Mouse (Mus musculus): Measurements from ENCODE around the gene Tead1. TPM values are rescaled to one million over a fixed set of nuclear protein-coding genes. Genes with fewer than 3 reads are reported as not detected.

Gene Tead1
- polyA plus RNA-seq, 1 experiment: 4.4 TPM

DNA sequence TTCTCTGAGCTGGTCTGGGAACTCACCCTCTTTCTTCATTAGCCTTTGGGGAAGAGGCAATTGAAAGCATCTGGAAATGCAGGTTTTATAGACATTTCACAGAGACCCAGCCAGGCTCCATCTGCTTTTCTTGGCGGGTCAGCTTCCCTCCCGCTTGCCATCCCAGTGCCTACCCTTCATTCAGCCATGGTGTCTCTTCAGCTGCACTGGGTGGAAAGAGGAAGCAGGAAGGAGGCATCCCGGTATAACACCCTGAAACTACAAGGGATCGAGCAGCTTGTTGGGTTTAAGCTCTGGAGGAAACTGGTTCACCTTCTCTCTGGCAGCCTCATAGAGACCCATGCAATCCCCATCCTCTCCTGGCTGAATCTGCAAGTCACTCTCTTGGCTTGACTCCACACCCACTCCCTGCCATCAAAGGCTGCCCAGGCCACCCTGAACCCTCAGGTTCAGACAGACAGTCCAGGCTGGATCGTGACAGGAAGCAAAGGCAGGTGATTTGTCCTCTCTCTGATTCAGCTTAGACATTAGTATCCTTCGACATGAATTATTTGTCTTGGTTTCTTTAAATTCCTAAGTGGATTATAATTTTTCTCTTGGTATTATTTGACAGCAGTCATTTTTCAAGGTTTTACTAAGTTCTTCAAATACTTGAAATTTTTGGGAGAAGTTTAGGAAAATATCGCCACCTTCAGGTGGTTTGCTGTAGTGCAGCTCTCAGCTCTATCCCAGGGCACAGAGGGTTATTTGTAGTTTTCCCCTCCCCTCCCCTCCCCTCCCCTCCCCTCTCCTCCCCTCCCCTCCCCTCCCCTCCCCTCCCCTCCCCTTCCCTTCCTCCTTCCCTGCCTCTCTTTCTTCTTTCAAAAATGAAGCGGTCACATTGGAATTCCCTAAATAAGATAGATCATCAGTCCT is 189.7 kb downstream of the Tead1 start:
- Histone ChIP-seq H3K4me3 (ENCODE audit: control insufficient read depth, insufficient read depth, low read length) (no peak overlapping the region), H3K4me1 (replicated peaks; ENCODE audit: control insufficient read depth, insufficient read depth, low read length) (no peaks in the 10 kb centered on the region), H3K27me3 (ENCODE audit: control insufficient read depth, insufficient read depth, low read length) (no peaks in the 10 kb centered on the region), H3K36me3 (ENCODE audit: control insufficient read depth, insufficient read depth, low read length) (no peaks in the 10 kb centered on the region), H3K27ac (ENCODE audit: control insufficient read depth, insufficient read depth, low read length) (no peak overlapping the region)
- peak; percentile 17; the same call in 1 of the 2 replicates for TF ChIP-seq CTCF (IDR thresholded peaks at IDR 0.05; ENCODE audit: borderline replicate concordance, control insufficient read depth, extremely low read depth, insufficient read depth, low read length, poor library complexity)
- no peak for TF ChIP-seq POLR2A (IDR thresholded peaks at IDR 0.05; ENCODE audit: control insufficient read depth, extremely low read depth, insufficient read depth, low read length, poor library complexity)
- DNase-seq: peak; percentile 10
- 49% methylated on average over 7 of the region's 8 CpGs for WGBS

DNA sequence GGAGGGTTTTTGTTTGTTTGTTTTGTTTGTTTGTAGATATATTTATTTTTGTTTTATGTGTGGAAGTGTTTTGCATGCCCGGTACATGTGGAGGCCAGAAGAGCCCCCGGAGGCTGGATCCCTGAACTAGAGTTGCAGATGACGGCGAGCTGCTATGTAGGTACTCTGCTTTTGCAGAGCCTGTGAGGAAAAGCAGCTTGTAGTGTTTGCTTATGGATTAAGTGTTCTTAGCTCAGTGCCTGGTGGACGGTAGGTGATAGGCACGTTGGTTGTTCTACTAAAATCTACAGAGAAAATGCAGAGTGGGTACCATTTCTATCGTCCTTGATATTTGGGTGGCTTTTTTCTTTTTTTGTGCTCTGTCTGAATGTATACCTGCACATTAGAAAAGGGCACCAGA is 192.6 kb downstream of the Tead1 start:
- TF ChIP-seq POLR2A (IDR thresholded peaks at IDR 0.05; ENCODE audit: control insufficient read depth, extremely low read depth, insufficient read depth, low read length, poor library complexity) (no peak), CTCF (IDR thresholded peaks at IDR 0.05; ENCODE audit: borderline replicate concordance, control insufficient read depth, extremely low read depth, insufficient read depth, low read length, poor library complexity) (no peak)
- Histone ChIP-seq H3K36me3 (ENCODE audit: control insufficient read depth, insufficient read depth, low read length) (no peaks in the 10 kb centered on the region), H3K4me3 (ENCODE audit: control insufficient read depth, insufficient read depth, low read length) (no peak overlapping the region), H3K4me1 (replicated peaks; ENCODE audit: control insufficient read depth, insufficient read depth, low read length) (no peaks in the 10 kb centered on the region), H3K27me3 (ENCODE audit: control insufficient read depth, insufficient read depth, low read length) (no peaks in the 10 kb centered on the region), H3K27ac (ENCODE audit: control insufficient read depth, insufficient read depth, low read length) (no peak overlapping the region)
- no peak for DNase-seq
- 94% methylated on average over 7 of the region's 7 CpGs for WGBS

DNA sequence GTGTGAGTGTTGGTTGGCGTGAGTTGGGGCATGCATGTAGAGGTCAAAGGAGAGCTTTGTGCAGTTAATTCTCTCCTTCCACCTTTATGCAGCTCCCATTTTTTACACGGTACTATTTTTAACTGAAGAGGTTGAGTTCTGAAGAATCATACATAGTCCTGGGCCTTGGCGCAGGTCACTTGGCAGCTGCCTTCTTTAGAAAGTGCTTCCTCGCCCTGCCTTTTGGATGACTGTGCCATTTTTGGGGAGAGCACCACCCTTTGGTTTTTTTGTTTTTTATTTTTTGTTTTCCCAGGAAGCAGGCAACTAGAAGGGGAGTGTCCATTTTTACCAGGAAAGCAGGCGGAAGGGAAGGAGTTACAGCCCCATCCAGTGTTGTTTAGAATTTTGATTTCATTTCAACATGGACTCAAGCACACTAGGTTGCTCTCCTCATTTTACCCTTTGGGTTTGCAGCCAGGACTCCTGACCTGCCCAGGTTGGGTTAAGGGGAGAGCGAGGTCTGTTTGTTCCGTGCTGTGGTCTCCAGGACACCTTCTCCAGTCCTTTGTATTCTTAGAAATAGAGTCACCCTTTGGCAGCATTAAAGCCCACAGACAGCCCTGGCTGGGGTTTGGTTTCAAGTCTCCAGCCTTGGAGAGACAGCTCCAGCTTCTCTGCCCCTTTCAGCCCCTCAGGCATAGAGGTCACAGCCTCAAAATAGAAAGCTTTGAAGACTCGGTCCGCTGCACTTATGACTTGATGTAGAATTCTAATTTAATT is 193.5 kb downstream of the Tead1 start:
- no peak for TF ChIP-seq CTCF (IDR thresholded peaks at IDR 0.05; ENCODE audit: borderline replicate concordance, control insufficient read depth, extremely low read depth, insufficient read depth, low read length, poor library complexity)
- no peak for TF ChIP-seq POLR2A (IDR thresholded peaks at IDR 0.05; ENCODE audit: control insufficient read depth, extremely low read depth, insufficient read depth, low read length, poor library complexity)
- H3K36me3 ChIP-seq (ENCODE audit: control insufficient read depth, insufficient read depth, low read length): no peaks in the 10 kb centered on the region
- no peak overlapping the region for H3K4me3 ChIP-seq (ENCODE audit: control insufficient read depth, insufficient read depth, low read length)
- WGBS: 86% methylated on average over 9 of the region's 9 CpGs
- H3K4me1 ChIP-seq (replicated peaks; ENCODE audit: control insufficient read depth, insufficient read depth, low read length): no peaks in the 10 kb centered on the region
- no peak overlapping the region for H3K27ac ChIP-seq (ENCODE audit: control insufficient read depth, insufficient read depth, low read length)
- no peaks in the 10 kb centered on the region for H3K27me3 ChIP-seq (ENCODE audit: control insufficient read depth, insufficient read depth, low read length)
- DNase-seq: no peak

DNA sequence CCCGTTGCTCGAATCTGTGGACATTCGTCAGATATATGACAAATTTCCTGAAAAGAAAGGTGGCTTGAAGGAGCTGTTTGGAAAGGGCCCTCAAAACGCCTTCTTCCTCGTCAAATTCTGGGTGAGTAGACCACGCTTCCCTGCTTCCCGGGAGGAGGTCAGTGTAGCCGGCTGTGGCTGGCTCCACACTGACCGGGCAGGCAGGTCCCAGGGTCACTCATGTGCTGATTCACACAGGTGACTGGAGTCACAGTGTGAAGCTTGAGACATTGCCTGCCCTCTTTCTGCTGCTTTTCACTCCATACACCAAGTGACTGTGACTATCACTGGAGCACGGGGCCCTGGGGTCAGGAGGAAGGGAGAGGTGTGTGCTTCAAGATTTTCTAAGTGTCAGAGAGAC is 197.0 kb downstream of the Tead1 start:
- no peak for TF ChIP-seq CTCF (IDR thresholded peaks at IDR 0.05; ENCODE audit: borderline replicate concordance, control insufficient read depth, extremely low read depth, insufficient read depth, low read length, poor library complexity)

DNA sequence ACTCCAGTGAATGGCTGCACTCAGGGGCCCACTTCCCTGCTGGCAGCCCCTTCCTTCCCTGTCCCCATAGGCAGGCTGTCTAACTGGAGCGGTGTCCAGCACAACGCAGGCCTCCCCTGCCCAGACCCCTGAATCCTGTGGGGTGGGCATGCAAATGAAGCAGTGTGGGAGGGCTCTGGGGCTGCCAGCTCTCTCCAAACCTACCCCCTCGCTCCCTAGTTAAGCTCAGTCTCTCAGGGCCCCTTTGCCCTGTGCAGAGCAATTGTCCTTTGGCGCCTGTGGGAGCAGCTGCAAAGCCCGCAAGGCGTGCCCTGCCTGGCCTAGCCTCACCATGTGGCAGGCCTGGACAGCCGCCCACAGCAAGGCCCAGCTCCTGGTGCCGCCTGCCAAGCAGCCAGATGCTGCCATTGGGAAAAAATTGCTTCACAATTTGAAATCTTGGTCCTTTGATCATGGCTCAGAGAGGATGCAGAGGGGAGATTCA is 204.7 kb downstream of the Tead1 start:
- Histone ChIP-seq H3K27ac (ENCODE audit: control insufficient read depth, insufficient read depth, low read length) (no peak overlapping the region), H3K27me3 (ENCODE audit: control insufficient read depth, insufficient read depth, low read length) (no peaks in the 10 kb centered on the region), H3K36me3 (ENCODE audit: control insufficient read depth, insufficient read depth, low read length) (no peaks in the 10 kb centered on the region), H3K4me1 (replicated peaks; ENCODE audit: control insufficient read depth, insufficient read depth, low read length) (no peaks in the 10 kb centered on the region), H3K4me3 (ENCODE audit: control insufficient read depth, insufficient read depth, low read length) (no peak overlapping the region)
- TF ChIP-seq CTCF (IDR thresholded peaks at IDR 0.05; ENCODE audit: borderline replicate concordance, control insufficient read depth, extremely low read depth, insufficient read depth, low read length, poor library complexity) (no peak), POLR2A (IDR thresholded peaks at IDR 0.05; ENCODE audit: control insufficient read depth, extremely low read depth, insufficient read depth, low read length, poor library complexity) (no peak)
- 76% methylated on average over 8 of the region's 8 CpGs for WGBS
- no peak for DNase-seq

More for the DNA sequence above, 197.0 kb downstream of the Tead1 start:
- no peak overlapping the region for H3K27ac ChIP-seq (ENCODE audit: control insufficient read depth, insufficient read depth, low read length)
- H3K36me3 ChIP-seq (ENCODE audit: control insufficient read depth, insufficient read depth, low read length): no peaks in the 10 kb centered on the region
- H3K4me1 ChIP-seq (replicated peaks; ENCODE audit: control insufficient read depth, insufficient read depth, low read length): no peaks in the 10 kb centered on the region
- no peak for DNase-seq
- no peak overlapping the region for H3K4me3 ChIP-seq (ENCODE audit: control insufficient read depth, insufficient read depth, low read length)
- 92% methylated on average over 10 of the region's 10 CpGs for WGBS
- H3K27me3 ChIP-seq (ENCODE audit: control insufficient read depth, insufficient read depth, low read length): no peaks in the 10 kb centered on the region

DNA sequence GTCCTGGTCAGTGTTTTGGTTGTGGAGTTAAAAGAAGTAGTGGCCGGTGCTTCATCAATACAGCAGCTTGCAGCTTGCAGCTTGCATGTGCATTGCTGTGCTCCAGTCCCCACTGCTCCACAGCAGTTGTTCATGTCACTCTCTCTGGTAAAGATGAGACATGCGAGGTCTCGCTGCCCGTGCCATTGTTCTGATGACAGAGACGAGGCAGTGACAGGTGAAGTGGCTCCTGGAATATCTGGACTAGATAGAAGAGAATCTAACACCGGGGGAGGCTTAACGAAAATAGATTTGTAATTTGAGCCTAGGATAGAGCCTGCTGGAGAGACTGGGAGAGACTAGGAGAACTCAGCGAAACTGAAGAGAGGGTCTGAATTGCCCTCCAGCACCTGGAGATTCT is 206.4 kb downstream of the Tead1 start:
- Histone ChIP-seq H3K36me3 (ENCODE audit: control insufficient read depth, insufficient read depth, low read length) (no peaks in the 10 kb centered on the region), H3K27me3 (ENCODE audit: control insufficient read depth, insufficient read depth, low read length) (no peaks in the 10 kb centered on the region), H3K27ac (ENCODE audit: control insufficient read depth, insufficient read depth, low read length) (no peak overlapping the region), H3K4me1 (replicated peaks; ENCODE audit: control insufficient read depth, insufficient read depth, low read length) (no peaks in the 10 kb centered on the region), H3K4me3 (ENCODE audit: control insufficient read depth, insufficient read depth, low read length) (no peak overlapping the region)
- WGBS: 88% methylated on average over 8 of the region's 8 CpGs
- DNase-seq: no peak
- TF ChIP-seq CTCF (IDR thresholded peaks at IDR 0.05; ENCODE audit: borderline replicate concordance, control insufficient read depth, extremely low read depth, insufficient read depth, low read length, poor library complexity): no peak
- TF ChIP-seq POLR2A (IDR thresholded peaks at IDR 0.05; ENCODE audit: control insufficient read depth, extremely low read depth, insufficient read depth, low read length, poor library complexity): no peak
